Mouse (Mus musculus): ENCODE results near the gene Vpreb2.

DNA sequence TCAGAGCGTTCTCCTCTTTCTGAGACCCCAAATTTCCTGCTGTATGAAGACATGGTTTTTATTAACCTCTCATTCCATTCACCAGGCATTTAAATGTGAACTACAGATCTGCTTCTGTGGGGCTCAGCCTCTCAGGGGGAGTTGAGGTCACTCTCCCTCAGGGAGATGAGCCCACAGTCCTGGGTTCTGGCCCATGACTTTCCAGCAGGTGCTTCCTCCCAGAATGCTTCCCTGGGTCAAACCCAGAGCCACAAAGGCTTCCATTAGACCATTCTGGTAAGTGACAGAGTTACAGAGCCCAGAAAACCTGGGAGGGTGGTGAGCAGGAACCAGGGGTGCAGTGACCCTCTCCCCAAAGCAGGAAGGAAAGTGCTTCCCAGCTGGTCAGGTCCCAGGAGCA, at the start of gene Vpreb2:
- TF ChIP-seq CTCF (IDR thresholded peaks at IDR 0.05; ENCODE audit: low read depth) (no peak), EP300 (IDR thresholded peaks at IDR 0.05; ENCODE audit: low read depth) (no peak)
